Mouse (Mus musculus): ENCODE data around the gene Spc24.

Spc24 gene

GRCm38 (mm10) chr9:21748491-21748890 lies 11.6 kb downstream of the Spc24 start:
- DNase-seq, result peak; percentile 63 to 65

GRCm38 (mm10) chr9:21748033-21748432 lies 12.1 kb downstream of the Spc24 start:
- DNase-seq, result peak; percentile 96

GRCm38 (mm10) chr9:21747238-21747774 lies 12.8 kb downstream of the Spc24 start:
- DNase-seq, result peak in 1 of 2 experiments; percentile 32

- no peak for DNase-seq
These were observed 18.6 kb downstream of the Spc24 start for GRCm38 (mm10) chr9:21741514-21741913.

GRCm38 (mm10) chr9:21740427-21740826 lies 19.7 kb downstream of the Spc24 start:
- no peak for DNase-seq

GRCm38 (mm10) chr9:21738776-21739175 lies 21.3 kb downstream of the Spc24 start:
- peak; percentile 69 to 80 for DNase-seq

- DNase-seq, result no peak
These were observed 22.9 kb downstream of the Spc24 start for GRCm38 (mm10) chr9:21737188-21737587.

GRCm38 (mm10) chr9:21736580-21736979 lies 23.5 kb downstream of the Spc24 start:
- DNase-seq, result no peak

GRCm38 (mm10) chr9:21735126-21735525 lies 25.0 kb downstream of the Spc24 start:
- no peak for DNase-seq

- DNase-seq, result no peak
These were observed 26.1 kb downstream of the Spc24 start for GRCm38 (mm10) chr9:21733989-21734388.

GRCm38 (mm10) chr9:21733446-21733845 lies 26.7 kb downstream of the Spc24 start:
- no peak for DNase-seq

GRCm38 (mm10) chr9:21732288-21732687 lies 27.8 kb downstream of the Spc24 start:
- DNase-seq, result no peak

- DNase-seq, result no peak
These were observed 30.8 kb downstream of the Spc24 start for GRCm38 (mm10) chr9:21729264-21729663.

- DNase-seq, result no peak
These were observed 31.8 kb downstream of the Spc24 start for GRCm38 (mm10) chr9:21728261-21728832.

- DNase-seq, result no peak
These were observed 33.7 kb downstream of the Spc24 start for GRCm38 (mm10) chr9:21726218-21726975.

- DNase-seq, result no peak
These were observed 34.6 kb downstream of the Spc24 start for GRCm38 (mm10) chr9:21725224-21726121.

GRCm38 (mm10) chr9:21724147-21724536 lies 36.0 kb downstream of the Spc24 start:
- peak; percentile 92 to 93 for DNase-seq

- peak; percentile 87 to 91 for DNase-seq
These were observed 36.5 kb downstream of the Spc24 start, which contains the start of gene Ldlr for GRCm38 (mm10) chr9:21723377-21724146. Gene Ldlr (plus strand): TSS chr9:21723483.

- DNase-seq, result no peak
These were observed 39.1 kb downstream of the Spc24 start for GRCm38 (mm10) chr9:21721036-21721435.

GRCm38 (mm10) chr9:21717015-21717414 lies 43.1 kb downstream of the Spc24 start:
- no peak for DNase-seq

- DNase-seq, result no peak
These were observed 44.8 kb downstream of the Spc24 start for GRCm38 (mm10) chr9:21715298-21715697.

GRCm38 (mm10) chr9:21709340-21709739 lies 50.8 kb downstream of the Spc24 start:
- DNase-seq, result no peak
